Mouse (Mus musculus) liver, postnatal 0 days (tissue): Measurements from ENCODE around the gene Map3k1.

Experiments
- CTCF ChIP-seq: sonication (generic); IDR thresholded peaks from 2 replicates; pipeline ENCODE4 v1.5.1; 2016; ENCODE audit warnings: antibody characterized with exemption, low read depth
- EP300 ChIP-seq: IDR thresholded peaks from 2 replicates; pipeline ENCODE4 v1.6.1; 2016; ENCODE audit warnings: antibody characterized with exemption, low read depth, mild to moderate bottlenecking

DNA sequence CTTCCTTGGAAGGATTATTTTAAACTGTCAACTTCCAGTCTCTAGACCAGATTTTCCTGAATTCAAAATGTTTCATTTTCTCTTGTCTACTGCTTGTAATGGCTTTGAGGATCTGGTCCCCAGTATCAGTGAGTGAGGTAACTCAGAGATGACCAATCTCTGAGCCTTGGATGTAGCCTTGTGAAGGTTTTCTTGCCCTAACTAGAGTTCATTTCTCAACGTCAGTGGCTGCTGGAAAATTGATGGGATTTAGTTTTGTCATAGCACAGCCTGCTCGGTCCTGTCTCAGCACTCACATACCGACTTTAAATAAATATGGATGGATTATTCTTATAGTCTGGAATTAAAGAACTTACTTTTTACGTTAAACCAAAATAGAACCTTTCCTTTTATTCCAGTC lies 98.3 kb downstream of the Map3k1 start:
- no peak for TF ChIP-seq CTCF
- TF ChIP-seq EP300 = no peak
